Mouse (Mus musculus): ENCODE results near the gene Chp1. TPM values are rescaled to one million over a fixed set of nuclear protein-coding genes. Genes with fewer than 3 reads are reported as not detected.

Gene Chp1
- polyA plus RNA-seq (2015; fragmentation: Nextera tagmentation; extraction: Ambion mirVana), result 39.3 and 59.0 TPM in 2 replicates

DNA sequence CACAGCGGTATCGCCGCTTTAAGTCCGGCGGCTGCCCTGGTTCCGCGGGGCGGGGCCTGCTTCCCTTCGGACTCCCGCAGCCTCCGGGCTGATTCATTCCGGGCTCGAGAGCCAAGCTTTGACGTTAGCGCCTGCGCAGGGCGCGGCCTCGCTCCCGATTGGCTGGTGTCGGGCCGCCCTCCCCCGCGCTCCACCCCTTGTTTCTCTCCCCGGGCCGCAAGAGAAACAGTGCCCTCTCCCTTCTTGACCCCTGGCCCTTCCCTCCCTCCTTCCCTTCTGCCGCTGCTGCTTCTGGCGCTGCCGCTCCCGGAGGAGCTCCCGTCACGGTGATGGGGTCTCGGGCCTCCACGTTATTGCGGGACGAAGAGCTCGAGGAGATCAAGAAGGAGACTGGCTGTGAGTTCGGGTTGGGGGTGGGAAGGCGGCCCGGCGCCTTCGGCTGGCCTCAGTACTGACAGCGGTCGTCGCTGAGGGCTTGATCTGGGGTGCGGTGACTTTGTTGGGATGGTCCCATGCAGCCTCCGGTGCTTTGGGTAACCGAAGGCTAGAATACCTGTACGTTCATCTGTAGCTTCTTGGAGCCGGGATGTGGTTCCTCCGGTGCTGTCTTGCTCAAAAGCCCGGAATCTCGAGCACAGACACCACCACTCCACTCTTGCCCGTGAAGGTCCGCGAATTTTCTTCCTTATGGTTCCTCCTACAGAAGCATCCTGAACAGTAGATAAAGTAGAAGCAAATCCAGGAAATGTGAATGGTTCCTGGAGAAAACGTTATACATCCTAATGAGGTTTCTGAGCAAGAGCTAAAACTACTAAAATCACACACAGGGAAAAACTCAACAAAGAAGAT is at the start of gene Chp1, which contains the start of gene Exd1:
Gene Chp1 (plus strand): TSS at position 176 of the 849 bp plus-strand sequence.
Gene Exd1 (minus strand): TSS at position 106 of the 849 bp plus-strand sequence.

DNA sequence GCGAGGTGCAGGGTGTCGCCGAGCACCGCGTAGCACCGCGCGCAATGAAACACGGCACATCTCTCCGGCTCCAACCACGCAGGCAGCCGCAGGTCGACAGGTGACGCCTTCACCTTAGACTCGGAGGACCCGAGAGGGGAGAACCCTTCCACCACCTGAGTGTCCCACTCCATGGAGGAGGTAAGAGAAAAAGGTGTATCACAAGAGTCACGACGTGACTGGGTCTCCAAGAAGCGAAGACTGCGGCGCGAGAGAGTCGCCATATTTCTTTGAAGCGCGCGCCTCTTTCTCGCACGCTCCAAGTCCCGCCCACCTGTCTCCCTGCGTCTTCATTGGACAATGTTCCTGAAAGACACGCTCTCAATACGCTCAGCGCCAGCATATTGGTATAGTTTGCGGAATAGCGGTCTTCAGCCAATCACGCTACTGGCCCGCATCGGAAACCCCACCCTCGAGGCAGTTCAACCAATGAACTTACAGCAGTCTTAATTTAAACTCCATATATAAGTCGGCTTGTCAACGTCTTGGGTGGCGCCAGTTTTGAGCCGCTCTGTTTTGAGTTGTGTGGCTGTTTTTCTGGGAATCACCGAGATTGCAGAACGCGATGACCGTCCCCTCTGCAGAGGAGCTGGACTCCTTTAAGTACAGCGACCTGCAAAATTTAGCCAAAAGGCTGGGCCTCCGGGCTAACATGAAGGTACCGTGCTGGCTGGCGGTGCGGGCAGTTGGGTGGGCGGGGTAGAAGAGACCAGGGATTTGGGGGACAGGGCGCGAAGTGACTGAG is 70.9 kb downstream of the Chp1 start, which contains the start of the genes Nusap1 and Oip5:
Gene Nusap1 (plus strand): TSS at position 100 of the 784 bp plus-strand sequence.
Gene Oip5 (minus strand): TSS at position 271 of the 784 bp plus-strand sequence.

Other genes starting within 250 kb of the Chp1 start
- 4.8 and 5.1 TPM in 2 replicates for gene Dll4, start 221.9 kb upstream of the Chp1 start, polyA plus RNA-seq (2015; fragmentation: Nextera tagmentation; extraction: Ambion mirVana)
- 0.12 and 1.0 TPM in 2 replicates for gene Chac1, start 196.5 kb upstream of the Chp1 start, polyA plus RNA-seq (2015; fragmentation: Nextera tagmentation; extraction: Ambion mirVana)
- 1.8 and 2.5 TPM in 2 replicates for gene Ino80, start 70.0 kb upstream of the Chp1 start, polyA plus RNA-seq (2015; fragmentation: Nextera tagmentation; extraction: Ambion mirVana)
- gene Exd1, start 70 bp upstream of the Chp1 start, polyA plus RNA-seq (2015; fragmentation: Nextera tagmentation; extraction: Ambion mirVana), result 0.09 and 0.29 TPM in 2 replicates
- 14.5 and 16.6 TPM in 2 replicates for gene Nusap1, start 70.6 kb downstream of the Chp1 start, polyA plus RNA-seq (2015; fragmentation: Nextera tagmentation; extraction: Ambion mirVana)
- 5.6 and 6.6 TPM in 2 replicates for gene Oip5, start 70.8 kb downstream of the Chp1 start, polyA plus RNA-seq (2015; fragmentation: Nextera tagmentation; extraction: Ambion mirVana)
- 62.8 and 64.0 TPM in 2 replicates for gene Ndufaf1, start 115.1 kb downstream of the Chp1 start, polyA plus RNA-seq (2015; fragmentation: Nextera tagmentation; extraction: Ambion mirVana)
- 31.1 and 34.4 TPM in 2 replicates for gene Rtf1, start 127.4 kb downstream of the Chp1 start, polyA plus RNA-seq (2015; fragmentation: Nextera tagmentation; extraction: Ambion mirVana)
- gene Itpka, start 194.6 kb downstream of the Chp1 start, polyA plus RNA-seq (2015; fragmentation: Nextera tagmentation; extraction: Ambion mirVana), result 0.26 and 0.71 TPM in 2 replicates
- not detected in 2 replicates for gene Ltk, start 212.7 kb downstream of the Chp1 start, polyA plus RNA-seq (2015; fragmentation: Nextera tagmentation; extraction: Ambion mirVana)
- 9.7 and 9.9 TPM in 2 replicates for gene Rpap1, start 239.8 kb downstream of the Chp1 start, polyA plus RNA-seq (2015; fragmentation: Nextera tagmentation; extraction: Ambion mirVana)

All from skeletal muscle tissue, postnatal 0 days (tissue).